Mouse (Mus musculus): ENCODE measurements around the gene Bcr. TPM values are rescaled to one million over a fixed set of nuclear protein-coding genes. Genes with fewer than 3 reads are reported as not detected.

The Bcr gene
- polyA plus RNA-seq, 1 experiment, result 15.1 TPM

- peaks cover 21% of the 10 kb centered on the region for H3K4me1 ChIP-seq (ENCODE audit: control insufficient read depth, insufficient read depth, low read length)
These were observed 44.7 kb downstream of the Bcr start for GRCm38 (mm10) chr10:75105099-75105461.

GRCm38 (mm10) chr10:75105687-75106086 lies 45.3 kb downstream of the Bcr start:
- TF ChIP-seq POLR2A (IDR thresholded peaks at IDR 0.05; ENCODE audit: low read depth, low read length) (no peak), CTCF (IDR thresholded peaks at IDR 0.05; ENCODE audit: borderline replicate concordance, insufficient read depth, low read length) (no peak)
- H3K4me3 ChIP-seq (ENCODE audit: insufficient read depth, low read length), result no peak overlapping the region
- peaks cover 21% of the 10 kb centered on the region for H3K4me1 ChIP-seq (ENCODE audit: control insufficient read depth, insufficient read depth, low read length)
- H3K27ac ChIP-seq (ENCODE audit: insufficient read depth, low read length), result peak overlapping the region; percentile 88

More at GRCm38 (mm10) chr10:75105099-75105461, 44.7 kb downstream of the Bcr start:
- H3K4me3 ChIP-seq (ENCODE audit: insufficient read depth, low read length), result no peak overlapping the region
- H3K27ac ChIP-seq (ENCODE audit: insufficient read depth, low read length), result peak overlapping the region; percentile 88
- TF ChIP-seq CTCF (IDR thresholded peaks at IDR 0.05; ENCODE audit: borderline replicate concordance, insufficient read depth, low read length) (no peak), POLR2A (IDR thresholded peaks at IDR 0.05; ENCODE audit: low read depth, low read length) (no peak)

GRCm38 (mm10) chr10:75106940-75107381 lies 46.6 kb downstream of the Bcr start:
- H3K27ac ChIP-seq (ENCODE audit: insufficient read depth, low read length), result peak overlapping the region; percentile 80
- H3K4me1 ChIP-seq (ENCODE audit: control insufficient read depth, insufficient read depth, low read length), result peaks cover 28% of the 10 kb centered on the region
- H3K4me3 ChIP-seq (ENCODE audit: insufficient read depth, low read length), result no peak overlapping the region
- TF ChIP-seq POLR2A (IDR thresholded peaks at IDR 0.05; ENCODE audit: low read depth, low read length) (no peak), CTCF (IDR thresholded peaks at IDR 0.05; ENCODE audit: borderline replicate concordance, insufficient read depth, low read length) (no peak)

- no peak for TF ChIP-seq POLR2A (IDR thresholded peaks at IDR 0.05; ENCODE audit: low read depth, low read length)
- TF ChIP-seq CTCF (IDR thresholded peaks at IDR 0.05; ENCODE audit: borderline replicate concordance, insufficient read depth, low read length), result no peak
- peaks cover 32% of the 10 kb centered on the region for H3K4me1 ChIP-seq (ENCODE audit: control insufficient read depth, insufficient read depth, low read length)
- H3K27ac ChIP-seq (ENCODE audit: insufficient read depth, low read length), result no peak overlapping the region
- no peak overlapping the region for H3K4me3 ChIP-seq (ENCODE audit: insufficient read depth, low read length)
These were observed 47.7 kb downstream of the Bcr start for GRCm38 (mm10) chr10:75108092-75108491.

- no peak overlapping the region for H3K4me3 ChIP-seq (ENCODE audit: insufficient read depth, low read length)
- H3K4me1 ChIP-seq (ENCODE audit: control insufficient read depth, insufficient read depth, low read length), result peaks cover 21% of the 10 kb centered on the region
- no peak for TF ChIP-seq CTCF (IDR thresholded peaks at IDR 0.05; ENCODE audit: borderline replicate concordance, insufficient read depth, low read length)
- no peak for TF ChIP-seq POLR2A (IDR thresholded peaks at IDR 0.05; ENCODE audit: low read depth, low read length)
- peak overlapping the region; percentile 19 for H3K27ac ChIP-seq (ENCODE audit: insufficient read depth, low read length)
These were observed 51.2 kb downstream of the Bcr start for GRCm38 (mm10) chr10:75111446-75112201.

- peaks cover 18% of the 10 kb centered on the region for H3K4me1 ChIP-seq (ENCODE audit: control insufficient read depth, insufficient read depth, low read length)
- H3K4me3 ChIP-seq (ENCODE audit: insufficient read depth, low read length), result no peak overlapping the region
- no peak for TF ChIP-seq POLR2A (IDR thresholded peaks at IDR 0.05; ENCODE audit: low read depth, low read length)
- TF ChIP-seq CTCF (IDR thresholded peaks at IDR 0.05; ENCODE audit: borderline replicate concordance, insufficient read depth, low read length), result no peak
- no peak overlapping the region; the same call in 1 of the 2 replicates for H3K27ac ChIP-seq (ENCODE audit: insufficient read depth, low read length)
These were observed 52.0 kb downstream of the Bcr start for GRCm38 (mm10) chr10:75112405-75112804.

- no peak for TF ChIP-seq POLR2A (IDR thresholded peaks at IDR 0.05; ENCODE audit: low read depth, low read length)
- TF ChIP-seq CTCF (IDR thresholded peaks at IDR 0.05; ENCODE audit: borderline replicate concordance, insufficient read depth, low read length), result no peak
- no peak overlapping the region for H3K4me3 ChIP-seq (ENCODE audit: insufficient read depth, low read length)
- H3K27ac ChIP-seq (ENCODE audit: insufficient read depth, low read length), result no peak overlapping the region
- peaks cover 20% of the 10 kb centered on the region for H3K4me1 ChIP-seq (ENCODE audit: control insufficient read depth, insufficient read depth, low read length)
These were observed 53.2 kb downstream of the Bcr start for GRCm38 (mm10) chr10:75113620-75114019.

GRCm38 (mm10) chr10:75115240-75115639 lies 54.8 kb downstream of the Bcr start:
- Histone ChIP-seq H3K4me1 (ENCODE audit: control insufficient read depth, insufficient read depth, low read length) (peaks cover 20% of the 10 kb centered on the region), H3K4me3 (ENCODE audit: insufficient read depth, low read length) (no peak overlapping the region), H3K27ac (ENCODE audit: insufficient read depth, low read length) (peak overlapping the region; percentile 14; the same call in 1 of the 2 replicates)
- TF ChIP-seq POLR2A (IDR thresholded peaks at IDR 0.05; ENCODE audit: low read depth, low read length) (no peak), CTCF (IDR thresholded peaks at IDR 0.05; ENCODE audit: borderline replicate concordance, insufficient read depth, low read length) (no peak)

GRCm38 (mm10) chr10:75116842-75117457 lies 56.6 kb downstream of the Bcr start:
- Histone ChIP-seq H3K4me1 (ENCODE audit: control insufficient read depth, insufficient read depth, low read length) (peaks cover 15% of the 10 kb centered on the region), H3K4me3 (ENCODE audit: insufficient read depth, low read length) (no peak overlapping the region), H3K27ac (ENCODE audit: insufficient read depth, low read length) (no peak overlapping the region)
- TF ChIP-seq POLR2A (IDR thresholded peaks at IDR 0.05; ENCODE audit: low read depth, low read length), result no peak

- H3K4me3 ChIP-seq (ENCODE audit: insufficient read depth, low read length), result no peak overlapping the region
- no peak overlapping the region for H3K27ac ChIP-seq (ENCODE audit: insufficient read depth, low read length)
- H3K4me1 ChIP-seq (ENCODE audit: control insufficient read depth, insufficient read depth, low read length), result peaks cover 11% of the 10 kb centered on the region
- TF ChIP-seq CTCF (IDR thresholded peaks at IDR 0.05; ENCODE audit: borderline replicate concordance, insufficient read depth, low read length) (no peak), POLR2A (IDR thresholded peaks at IDR 0.05; ENCODE audit: low read depth, low read length) (no peak)
These were observed 58.1 kb downstream of the Bcr start for GRCm38 (mm10) chr10:75118444-75118843.
